Mouse (Mus musculus) CH12.LX (cell line): Measurements from ENCODE around the gene Phkg2. TPM values are rescaled to one million over a fixed set of nuclear protein-coding genes. Genes with fewer than 3 reads are reported as not detected.

Source experiments
- DNase-seq: peaks from one replicate; pipeline ENCODE4 v3.0.0-alpha.2; 2013; ENCODE audit errors: extremely low read depth
- H3K27ac ChIP-seq: 2 replicates; pipeline ENCODE4 v1.5.1; 2012; ENCODE audit warnings: low read depth, mild to moderate bottlenecking, control low read depth, moderate library complexity; ENCODE audit not compliant: insufficient read depth
- H3K27me3 ChIP-seq: replicated peaks from 2 replicates; pipeline ENCODE3; 2012; ENCODE audit warnings: inconsistent platforms
- H3K36me3 ChIP-seq, 2 experiments: replicated peaks in 1 of 2; 2 replicates each; pipeline versions ENCODE3 to v1.6.1; 2012; ENCODE audit warnings: inconsistent platforms in 1 of 2, low read length in 1 of 2, mild to moderate bottlenecking in 1 of 2, mixed read lengths in 1 of 2, moderate library complexity in 1 of 2; ENCODE audit not compliant: control insufficient read depth in 1 of 2, insufficient read depth in 1 of 2
- H3K4me1 ChIP-seq, 2 experiments: 2 replicates each; pipeline ENCODE4 v1.6.1; 2012; ENCODE audit warnings: inconsistent platforms in 1 of 2, moderate library complexity in 1 of 2; ENCODE audit not compliant: insufficient read depth in 2 of 2, control insufficient read depth in 1 of 2
- H3K4me2 ChIP-seq: 2 replicates; pipeline ENCODE4 v1.6.1; 2012; ENCODE audit warnings: low read depth, mild to moderate bottlenecking, control low read depth; ENCODE audit not compliant: poor library complexity, insufficient read depth, severe bottlenecking
- H3K4me3 ChIP-seq, 3 experiments: fragments of 150-350 bp in 1 of 3; sonication (generic) in 1 of 3; replicated peaks in 1 of 3; 2 replicates each; pipeline versions ENCODE3 to v1.5.1; 2011 to 2012; ENCODE audit warnings: low read depth in 2 of 3, low read length in 2 of 3, mild to moderate bottlenecking in 2 of 3, moderate library complexity in 2 of 3, control low read depth in 1 of 3, improper control_type of control experiment in 1 of 3, inconsistent platforms in 1 of 3, mixed read lengths in 1 of 3; ENCODE audit not compliant: poor library complexity in 1 of 3
- H3K79me2 ChIP-seq: replicated peaks from 2 replicates; pipeline ENCODE4 v1.6.1; 2012; ENCODE audit warnings: mild to moderate bottlenecking, moderate library complexity; ENCODE audit not compliant: control insufficient read depth, poor library complexity, insufficient read depth, severe bottlenecking; ENCODE audit errors: extremely low read depth
- H3K9ac ChIP-seq: 2 replicates; pipeline ENCODE4 v1.6.1; 2012; ENCODE audit warnings: low read depth, mild to moderate bottlenecking, control low read depth, moderate library complexity; ENCODE audit not compliant: insufficient read depth
- H3K9me3 ChIP-seq: replicated peaks from 2 replicates; pipeline ENCODE3; 2012; ENCODE audit warnings: low read length, inconsistent platforms, mixed read lengths
- BHLHE40 ChIP-seq: IDR thresholded peaks from 2 replicates; pipeline ENCODE4 v1.6.1; 2011; ENCODE audit warnings: mild to moderate bottlenecking, low read depth, low read length, improper control_type of control experiment
- CTCF ChIP-seq, 2 experiments: IDR thresholded peaks in 1 of 2; conservative IDR thresholded peaks in 1 of 2; 2 replicates each; pipeline ENCODE4 v1.5.1; 2011 to 2012; ENCODE audit warnings: low read depth in 2 of 2, low read length in 2 of 2, improper control_type of control experiment in 1 of 2, inconsistent platforms in 1 of 2, mild to moderate bottlenecking in 1 of 2, moderate library complexity in 1 of 2
- ELF1 ChIP-seq: IDR thresholded peaks from 2 replicates; pipeline ENCODE4 v1.6.1; 2014; ENCODE audit warnings: low read depth, mild to moderate bottlenecking, inconsistent platforms, low read length, improper control_type of control experiment
- ETS1 ChIP-seq: conservative IDR thresholded peaks from 2 replicates; pipeline ENCODE4 v1.6.1; 2012; ENCODE audit warnings: low read depth, mild to moderate bottlenecking, inconsistent platforms, low read length, improper control_type of control experiment, moderate library complexity
- GABPA ChIP-seq: IDR thresholded peaks from 2 replicates; pipeline ENCODE4 v1.6.1; 2012; ENCODE audit warnings: low read depth, low read length, improper control_type of control experiment, inconsistent platforms; ENCODE audit not compliant: insufficient replicate concordance
- HCFC1 ChIP-seq: IDR thresholded peaks from 2 replicates; pipeline ENCODE4 v1.6.1; 2012; ENCODE audit warnings: low read depth, mild to moderate bottlenecking, inconsistent platforms, low read length, improper control_type of control experiment
- IRF4 ChIP-seq: IDR thresholded peaks from 2 replicates; pipeline ENCODE4 v1.6.1; 2014; ENCODE audit warnings: low read depth, mild to moderate bottlenecking, inconsistent platforms, low read length, improper control_type of control experiment
- JUN ChIP-seq: IDR thresholded peaks from 2 replicates; pipeline ENCODE4 v1.6.1; 2011; ENCODE audit warnings: low read depth, mild to moderate bottlenecking, low read length, improper control_type of control experiment, moderate library complexity; ENCODE audit not compliant: insufficient read depth
- KAT2A ChIP-seq: IDR thresholded peaks from 2 replicates; pipeline ENCODE4 v1.6.1; 2012; ENCODE audit warnings: low read length, improper control_type of control experiment, inconsistent platforms; ENCODE audit not compliant: insufficient replicate concordance
- MXI1 ChIP-seq: IDR thresholded peaks from 2 replicates; pipeline ENCODE4 v1.6.1; 2011; ENCODE audit warnings: mild to moderate bottlenecking, low read depth, low read length, improper control_type of control experiment
- NELFE ChIP-seq: IDR thresholded peaks from 2 replicates; pipeline ENCODE4 v1.6.1; 2011; ENCODE audit warnings: low read depth, low read length, improper control_type of control experiment
- PAX5 ChIP-seq: IDR thresholded peaks from 2 replicates; pipeline ENCODE4 v1.6.1; 2012; ENCODE audit warnings: low read length, inconsistent platforms, mixed read lengths
- POLR2A ChIP-seq: IDR thresholded peaks from 2 replicates; pipeline ENCODE4 v1.6.1; 2011; ENCODE audit warnings: low read depth, mild to moderate bottlenecking, improper control_type of control experiment, low read length
- RAD21 ChIP-seq: IDR thresholded peaks from 2 replicates; pipeline ENCODE4 v1.6.1; 2011; ENCODE audit warnings: low read depth, mild to moderate bottlenecking, low read length, improper control_type of control experiment, moderate library complexity
- SIN3A ChIP-seq: IDR thresholded peaks from 2 replicates; pipeline ENCODE4 v1.6.1; 2012; ENCODE audit warnings: low read length, improper control_type of control experiment, inconsistent platforms
- SMC3 ChIP-seq: IDR thresholded peaks from 2 replicates; pipeline ENCODE4 v1.6.1; 2011; ENCODE audit warnings: low read depth, low read length, improper control_type of control experiment
- TBP ChIP-seq: conservative IDR thresholded peaks from 2 replicates; pipeline ENCODE4 v1.6.1; 2011; ENCODE audit warnings: low read depth, low read length, improper control_type of control experiment
- TCF12 ChIP-seq: IDR thresholded peaks from 2 replicates; pipeline ENCODE4 v1.6.1; 2014; ENCODE audit warnings: low read depth, mild to moderate bottlenecking, inconsistent platforms, low read length, improper control_type of control experiment
- UBTF ChIP-seq: IDR thresholded peaks from 2 replicates; pipeline ENCODE4 v1.6.1; 2012; ENCODE audit warnings: low read depth, mild to moderate bottlenecking, inconsistent platforms, low read length, improper control_type of control experiment, moderate library complexity
- ZC3H11A ChIP-seq: IDR thresholded peaks from 2 replicates; pipeline ENCODE4 v1.6.1; 2012; ENCODE audit warnings: low read depth, mild to moderate bottlenecking, inconsistent platforms, low read length, improper control_type of control experiment
- ZKSCAN1 ChIP-seq: IDR thresholded peaks from 2 replicates; pipeline ENCODE4 v1.6.1; 2012; ENCODE audit warnings: low read depth, inconsistent platforms, low read length, improper control_type of control experiment, borderline replicate concordance
- ZMIZ1 ChIP-seq: IDR thresholded peaks from 2 replicates; pipeline ENCODE4 v1.6.1; 2012; ENCODE audit warnings: low read depth, mild to moderate bottlenecking, inconsistent platforms, low read length, improper control_type of control experiment
- ZNF384 ChIP-seq: IDR thresholded peaks from 2 replicates; pipeline ENCODE4 v1.6.1; 2012; ENCODE audit warnings: low read depth, low read length, improper control_type of control experiment, inconsistent platforms
- dilution Hi-C: fragments of 300-500 bp; cut with MboI; formaldehyde crosslinking; loops from 2 replicates; pipeline ENCODE4 v1.14.3; 2020; ENCODE audit warnings: low sequenced_read_pairs; ENCODE audit not compliant: extremely low pct_unique_long_range_greater_than_20kb, extremely low pct_ligation_motif_present
- in situ Hi-C: fragments of 300-500 bp; cut with MboI; formaldehyde crosslinking; loops from 3 replicates; pipeline ENCODE4 v1.14.3; 2019; ENCODE audit warnings: low sequenced_read_pairs, low pct_ligation_motif_present, low pct_unique_long_range_greater_than_20kb, mixed read lengths
- polyA plus RNA-seq: library from polyadenylated mRNA; unstranded; fragments of >175 nt; gene quantifications from 2 replicates; pipeline ENCODE4 v1.2.1, GENCODE M21; 2012; ENCODE audit warnings: low read depth; ENCODE audit not compliant: insufficient read length
- total RNA-seq, 2 experiments: library from RNA; depleted of rRNA; stranded (reverse); fragments of 300-350 nt in 1 of 2; fragments of >200 nt in 1 of 2; gene quantifications; 2 replicates each; pipeline ENCODE4 v1.2.3; 2012 to 2014

Phkg2 gene
- total and polyA plus RNA-seq, 3 experiments: 23.3 to 65.0 (median 34.7) TPM

DNA sequence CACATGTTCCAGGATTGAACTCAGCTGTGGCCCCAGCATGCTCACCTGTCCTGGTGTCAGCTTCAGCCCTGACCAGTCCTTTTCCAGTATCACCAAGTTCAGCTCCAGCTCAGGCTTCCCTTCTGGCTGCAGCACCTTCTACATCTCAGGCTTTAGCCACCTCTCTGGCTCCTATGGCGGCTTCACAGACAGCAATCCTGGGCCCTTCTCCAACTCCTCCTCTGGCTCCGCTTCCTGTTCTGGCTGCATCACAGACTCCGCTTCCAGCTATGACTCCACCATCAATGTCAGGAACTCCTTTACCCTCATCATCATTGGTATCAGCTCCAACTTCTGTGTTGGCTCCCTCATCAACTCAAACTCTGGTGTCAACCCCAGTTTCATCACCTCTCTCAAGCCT, 31.5 kb upstream of the Phkg2 start:
- Histone ChIP-seq H3K9ac (no peak overlapping the region), H3K9me3 (no peaks in the 10 kb centered on the region), H3K79me2 (peaks cover 4% of the 10 kb centered on the region), H3K4me3 (no peak overlapping the region), H3K27ac (no peak overlapping the region), H3K4me1 (no peaks in the 10 kb centered on the region), H3K27me3 (no peaks in the 10 kb centered on the region), H3K36me3 (peaks cover 75 to 99% of the 10 kb centered on the region in 2 experiments), H3K4me2 (no peak overlapping the region)
- TF ChIP-seq ZC3H11A (no peak), NELFE (no peak), TCF12 (no peak), IRF4 (no peak), GABPA (no peak), JUN (no peak), ZKSCAN1 (no peak), ZNF384 (no peak), TBP (no peak), ETS1 (no peak), SMC3 (no peak)
- in situ Hi-C loops: no loop called here
- no peak for DNase-seq
- dilution Hi-C loops: no loop called here

DNA sequence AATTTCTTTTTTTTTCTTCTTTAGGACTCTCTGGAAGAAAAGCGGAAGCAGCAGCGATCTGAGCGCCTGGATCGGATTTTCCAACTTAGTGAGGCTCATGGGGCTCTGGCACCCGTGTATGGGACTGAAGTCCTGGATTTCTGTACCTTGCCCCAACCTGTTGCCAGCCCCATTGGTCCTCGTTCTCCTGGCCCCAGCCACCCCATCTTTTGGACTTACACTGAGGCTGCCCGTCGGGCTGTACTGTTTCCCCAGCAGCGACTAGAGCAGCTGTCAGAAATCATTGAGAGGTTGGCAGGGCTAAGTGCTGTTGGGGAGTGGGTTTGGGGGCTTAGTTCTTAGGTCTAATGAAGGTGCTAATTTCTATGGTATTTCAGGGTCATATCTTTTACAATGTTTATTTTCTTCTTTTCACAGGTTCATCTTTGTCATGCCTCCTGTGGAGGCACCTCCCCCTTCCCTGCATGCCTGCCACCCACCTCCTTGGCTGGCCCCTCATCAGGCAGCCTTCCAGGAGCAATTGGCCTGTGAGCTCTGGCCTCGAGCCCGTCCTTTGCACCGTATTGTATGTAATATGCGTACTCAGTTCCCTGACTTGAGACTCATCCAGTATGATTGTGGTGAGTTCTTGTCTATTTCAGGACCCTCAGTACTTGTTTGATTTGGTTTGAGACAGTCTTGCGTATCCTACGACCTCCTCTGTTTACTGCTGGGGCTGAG, 23.9 kb upstream of the Phkg2 start:
- Histone ChIP-seq H3K27me3 (no peaks in the 10 kb centered on the region), H3K9me3 (no peaks in the 10 kb centered on the region), H3K4me2 (no peak overlapping the region), H3K36me3 (peaks cover 58 to 89% of the 10 kb centered on the region in 2 experiments), H3K79me2 (peaks cover 6% of the 10 kb centered on the region), H3K4me1 (no peaks in the 10 kb centered on the region), H3K9ac (no peak overlapping the region), H3K27ac (no peak overlapping the region), H3K4me3 (no peak overlapping the region)
- in situ Hi-C loops (no loop called here), dilution Hi-C loops (no loop called here)
- no peak for DNase-seq
- TF ChIP-seq ZC3H11A: no peak
- no peak for TF ChIP-seq KAT2A
- TF ChIP-seq PAX5: no peak
- no peak for TF ChIP-seq MXI1
- TF ChIP-seq HCFC1: no peak
- TF ChIP-seq ETS1: no peak
- no peak for TF ChIP-seq SIN3A
- no peak for TF ChIP-seq ELF1
- no peak for TF ChIP-seq JUN
- no peak for TF ChIP-seq CTCF (conservative IDR thresholded peaks at IDR 0.05 in 1 of 2, IDR thresholded peaks at IDR 0.05 in 1 of 2; ENCODE audit: low read depth in 2 of 2, low read length in 2 of 2)
- TF ChIP-seq UBTF: no peak
- TF ChIP-seq RAD21: no peak
- no peak for TF ChIP-seq BHLHE40
- TF ChIP-seq ZMIZ1: no peak
- TF ChIP-seq POLR2A: no peak
